ENCODE assay signal across 7 mouse cellular contexts in the genomic region with DNA sequence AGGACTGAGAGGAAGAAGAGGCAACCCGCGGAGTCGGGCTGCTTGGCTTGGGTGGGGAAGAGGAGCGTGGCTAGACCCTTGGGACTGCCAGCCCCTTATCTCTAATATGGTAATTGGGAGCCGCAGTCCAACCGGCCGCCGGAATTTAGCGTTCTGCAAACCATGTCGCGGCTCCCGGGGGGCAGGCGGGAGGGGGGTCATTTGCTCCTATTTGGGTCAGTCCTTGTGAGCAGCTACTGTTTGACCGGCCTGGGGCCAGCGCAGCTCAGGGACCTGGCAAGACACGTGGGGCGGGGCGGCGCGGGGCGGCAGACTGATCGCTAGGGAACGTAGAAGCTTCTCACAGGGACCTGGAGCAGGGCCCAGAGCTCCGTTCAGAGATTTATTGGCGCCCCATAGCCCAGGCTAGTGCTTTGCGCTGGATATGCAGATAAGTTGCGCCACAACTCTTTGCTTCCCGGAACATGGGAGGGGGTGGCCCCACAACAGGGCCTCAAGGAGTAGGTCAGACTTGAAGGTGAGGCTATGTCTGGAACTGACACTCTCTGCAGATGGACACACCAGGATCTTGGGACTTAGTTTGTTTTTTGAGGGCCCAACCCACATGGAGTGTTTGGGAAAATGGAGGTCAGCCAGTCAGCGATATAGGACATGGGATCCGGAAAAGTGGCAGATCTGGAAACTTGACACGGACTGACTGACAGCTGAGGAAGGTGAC. TPM values are rescaled to one million over a fixed set of nuclear protein-coding genes. Genes with fewer than 3 reads are reported as not detected.
DNase-seq lines count a peak whose midpoint lies in the region; ATAC-seq lines count a peak whose summit lies in the region.

No protein-coding gene starts in this region.

- WGBS in embryonic facial prominence, embryonic 10.5 days, result 2% methylated on average over 31 of the region's 31 CpGs
- WGBS in intestine, embryonic 16.5 days, result under 1% methylated on average over 31 of the region's 31 CpGs
- 3% methylated on average over 31 of the region's 31 CpGs for WGBS in limb, embryonic 12.5 days
- 3% methylated on average over 31 of the region's 31 CpGs for WGBS in midbrain, embryonic 12.5 days

- peak overlapping the region; percentile 80 for H3K4me2 ChIP-seq in intestine, embryonic 16.5 days (ENCODE audit: low read depth, low read length)
- peak overlapping the region; percentile 96 for H3K4me2 ChIP-seq in limb, embryonic 12.5 days
- H3K4me2 ChIP-seq in midbrain, embryonic 12.5 days (replicated peaks), result peak overlapping the region; percentile 83

- peak; percentile 91 for DNase-seq in adrenal gland, adult 8-10 months
- peak; percentile 69 for DNase-seq in embryonic facial prominence, embryonic 10.5 days (ENCODE audit: low spot score)
- peak; percentile 38 for DNase-seq in spleen, adult 12 weeks (ENCODE audit: low spot score)

- peaks cover 32% of the 10 kb centered on the region for H3K4me1 ChIP-seq in embryonic facial prominence, embryonic 10.5 days
- peaks cover 50% of the 10 kb centered on the region for H3K4me1 ChIP-seq in intestine, embryonic 16.5 days (ENCODE audit: control insufficient read depth, insufficient read depth, low read length)
- H3K4me1 ChIP-seq in limb, embryonic 12.5 days (replicated peaks), result peaks cover 19% of the 10 kb centered on the region
- H3K4me1 ChIP-seq in midbrain, embryonic 12.5 days, result peaks cover 23% of the 10 kb centered on the region

- H3K9ac ChIP-seq in intestine, embryonic 16.5 days (ENCODE audit: low read depth, low read length), result peak overlapping the region; percentile 75
- H3K9ac ChIP-seq in limb, embryonic 12.5 days (replicated peaks), result peak overlapping the region; percentile 78
- H3K9ac ChIP-seq in midbrain, embryonic 12.5 days (replicated peaks), result peak overlapping the region; percentile 56

- no peaks in the 10 kb centered on the region for H3K27me3 ChIP-seq in embryonic facial prominence, embryonic 10.5 days (replicated peaks; ENCODE audit: low read depth, poor library complexity, severe bottlenecking)
- H3K27me3 ChIP-seq in intestine, embryonic 16.5 days (replicated peaks; ENCODE audit: control insufficient read depth, insufficient read depth, low read length), result no peaks in the 10 kb centered on the region
- H3K27me3 ChIP-seq in limb, embryonic 12.5 days, result no peaks in the 10 kb centered on the region
- H3K27me3 ChIP-seq in midbrain, embryonic 12.5 days, result no peaks in the 10 kb centered on the region

- H3K9me3 ChIP-seq in embryonic facial prominence, embryonic 10.5 days, result no peaks in the 10 kb centered on the region
- H3K9me3 ChIP-seq in intestine, embryonic 16.5 days (ENCODE audit: control insufficient read depth, low read length), result no peaks in the 10 kb centered on the region
- no peaks in the 10 kb centered on the region for H3K9me3 ChIP-seq in limb, embryonic 12.5 days
- H3K9me3 ChIP-seq in midbrain, embryonic 12.5 days, result no peaks in the 10 kb centered on the region

- peak overlapping the region; percentile 93 for H3K27ac ChIP-seq in embryonic facial prominence, embryonic 10.5 days (replicated peaks)
- peak overlapping the region; percentile 98 for H3K27ac ChIP-seq in intestine, embryonic 16.5 days (ENCODE audit: low read length)
- H3K27ac ChIP-seq in limb, embryonic 12.5 days, result peak overlapping the region; percentile 97
- H3K27ac ChIP-seq in midbrain, embryonic 12.5 days (replicated peaks), result peak overlapping the region; percentile 98

- peaks cover 45% of the 10 kb centered on the region for H3K36me3 ChIP-seq in embryonic facial prominence, embryonic 10.5 days (replicated peaks)
- H3K36me3 ChIP-seq in intestine, embryonic 16.5 days (ENCODE audit: control insufficient read depth, insufficient read depth, low read length), result peaks cover 24% of the 10 kb centered on the region
- H3K36me3 ChIP-seq in limb, embryonic 12.5 days, result peaks cover 37% of the 10 kb centered on the region
- peaks cover 7% of the 10 kb centered on the region for H3K36me3 ChIP-seq in midbrain, embryonic 12.5 days

- peak; percentile 18; the same call in 1 of the 2 replicates for ATAC-seq in granulocyte monocyte progenitor cell, adult 5-6 weeks (replicated peaks; ENCODE audit: poor library complexity, severe bottlenecking)
- ATAC-seq in intestine, embryonic 16.5 days, result peak; percentile 72
- ATAC-seq in limb, embryonic 12.5 days (ENCODE audit: insufficient number of reproducible peaks, insufficient read depth, low FRiP score, low TSS enrichment, low read depth), result peak; percentile 3; the same call in 1 of the 2 replicates
- ATAC-seq in midbrain, embryonic 12.5 days (ENCODE audit: low FRiP score, low read depth), result peak; percentile 44

- H3K4me3 ChIP-seq in embryonic facial prominence, embryonic 10.5 days, result peak overlapping the region; percentile 70
- peak overlapping the region; percentile 67 for H3K4me3 ChIP-seq in intestine, embryonic 16.5 days (ENCODE audit: low read length)
- H3K4me3 ChIP-seq in limb, embryonic 12.5 days (replicated peaks), result peak overlapping the region; percentile 63
- H3K4me3 ChIP-seq in midbrain, embryonic 12.5 days, result peak overlapping the region; percentile 60

RNA-seq across cellular contexts. Expression of a gene that starts 9.9 kb away (rescaled TPM):
- total RNA-seq in adrenal gland, adult 8-10 months (2022), result 10 to 100 TPM; 55.6 to 66.1 (median 63.4) TPM
- 26.9 and 27.5 TPM in 2 replicates for polyA plus RNA-seq in embryonic facial prominence, embryonic 10.5 days (2016; fragmentation: Nextera tagmentation; extraction: Ambion mirVana)
- 15.0 and 18.5 TPM in 2 replicates for total RNA-seq in granulocyte monocyte progenitor cell, adult 5-6 weeks (2014; fragmentation: Nextera tagmentation)
- total RNA-seq in granulocyte monocyte progenitor cell, adult 5-6 weeks (2017), result 14.9 and 15.8 TPM in 2 replicates
- polyA plus RNA-seq in intestine, embryonic 16.5 days (2015; fragmentation: Nextera tagmentation; extraction: Ambion mirVana), result 20.6 and 21.1 TPM in 2 replicates
- 23.8 and 27.9 TPM in 2 replicates for polyA plus RNA-seq in limb, embryonic 12.5 days (2016; fragmentation: Nextera tagmentation; extraction: Ambion mirVana)
- 37.7 and 38.3 TPM in 2 replicates for polyA plus RNA-seq in midbrain, embryonic 12.5 days (2016; fragmentation: Nextera tagmentation; extraction: Ambion mirVana)

RNA-seq across cellular contexts. Expression of a gene that starts 10.5 kb away (rescaled TPM):
- total RNA-seq in adrenal gland, adult 8-10 months (2022), result 10 to 100 TPM; 49.9 to 63.1 (median 56.6) TPM
- polyA plus RNA-seq in embryonic facial prominence, embryonic 10.5 days (2016; fragmentation: Nextera tagmentation; extraction: Ambion mirVana), result 53.4 and 55.1 TPM in 2 replicates
- total RNA-seq in granulocyte monocyte progenitor cell, adult 5-6 weeks (2014; fragmentation: Nextera tagmentation), result 26.7 and 34.5 TPM in 2 replicates
- total RNA-seq in granulocyte monocyte progenitor cell, adult 5-6 weeks (2017), result 48.8 and 69.0 TPM in 2 replicates
- polyA plus RNA-seq in intestine, embryonic 16.5 days (2015; fragmentation: Nextera tagmentation; extraction: Ambion mirVana), result 77.7 and 80.5 TPM in 2 replicates
- 67.3 and 68.2 TPM in 2 replicates for polyA plus RNA-seq in limb, embryonic 12.5 days (2016; fragmentation: Nextera tagmentation; extraction: Ambion mirVana)
- polyA plus RNA-seq in midbrain, embryonic 12.5 days (2016; fragmentation: Nextera tagmentation; extraction: Ambion mirVana), result 67.6 and 69.0 TPM in 2 replicates

RNA-seq across cellular contexts. Expression of a gene that starts 17.8 kb away (rescaled TPM):
- total RNA-seq in adrenal gland, adult 8-10 months (2022), result under 1 TPM in 2 of 4 experiments, not detected in 2; 0.14 to 0.24 TPM
- 0.23 TPM in 1 of 2 replicates, not detected in the other for polyA plus RNA-seq in embryonic facial prominence, embryonic 10.5 days (2016; fragmentation: Nextera tagmentation; extraction: Ambion mirVana)
- total RNA-seq in granulocyte monocyte progenitor cell, adult 5-6 weeks (2014; fragmentation: Nextera tagmentation), result not detected in 2 replicates
- total RNA-seq in granulocyte monocyte progenitor cell, adult 5-6 weeks (2017), result not detected in 2 replicates
- 0.45 and 0.48 TPM in 2 replicates for polyA plus RNA-seq in intestine, embryonic 16.5 days (2015; fragmentation: Nextera tagmentation; extraction: Ambion mirVana)
- 0.40 and 0.60 TPM in 2 replicates for polyA plus RNA-seq in limb, embryonic 12.5 days (2016; fragmentation: Nextera tagmentation; extraction: Ambion mirVana)
- 0.19 and 0.52 TPM in 2 replicates for polyA plus RNA-seq in midbrain, embryonic 12.5 days (2016; fragmentation: Nextera tagmentation; extraction: Ambion mirVana)

RNA-seq across cellular contexts. Expression of a gene that starts 22.6 kb away (rescaled TPM):
- 100 to 1,000 TPM; 153 to 231 (median 191) TPM for total RNA-seq in adrenal gland, adult 8-10 months (2022)
- polyA plus RNA-seq in embryonic facial prominence, embryonic 10.5 days (2016; fragmentation: Nextera tagmentation; extraction: Ambion mirVana), result 217 and 235 TPM in 2 replicates
- total RNA-seq in granulocyte monocyte progenitor cell, adult 5-6 weeks (2014; fragmentation: Nextera tagmentation), result 194 and 276 TPM in 2 replicates
- 94.5 and 105 TPM in 2 replicates for total RNA-seq in granulocyte monocyte progenitor cell, adult 5-6 weeks (2017)
- polyA plus RNA-seq in intestine, embryonic 16.5 days (2015; fragmentation: Nextera tagmentation; extraction: Ambion mirVana), result 57.9 and 58.2 TPM in 2 replicates
- 245 and 288 TPM in 2 replicates for polyA plus RNA-seq in limb, embryonic 12.5 days (2016; fragmentation: Nextera tagmentation; extraction: Ambion mirVana)
- 265 and 314 TPM in 2 replicates for polyA plus RNA-seq in midbrain, embryonic 12.5 days (2016; fragmentation: Nextera tagmentation; extraction: Ambion mirVana)

RNA-seq across cellular contexts. Expression of a gene that starts 24.1 kb away (rescaled TPM):
- 10 to 100 TPM; 40.1 to 83.9 (median 62.1) TPM for total RNA-seq in adrenal gland, adult 8-10 months (2022)
- polyA plus RNA-seq in embryonic facial prominence, embryonic 10.5 days (2016; fragmentation: Nextera tagmentation; extraction: Ambion mirVana), result 32.8 and 37.0 TPM in 2 replicates
- total RNA-seq in granulocyte monocyte progenitor cell, adult 5-6 weeks (2014; fragmentation: Nextera tagmentation), result 8.0 and 14.6 TPM in 2 replicates
- 7.1 and 10.9 TPM in 2 replicates for total RNA-seq in granulocyte monocyte progenitor cell, adult 5-6 weeks (2017)
- 198 and 222 TPM in 2 replicates for polyA plus RNA-seq in intestine, embryonic 16.5 days (2015; fragmentation: Nextera tagmentation; extraction: Ambion mirVana)
- polyA plus RNA-seq in limb, embryonic 12.5 days (2016; fragmentation: Nextera tagmentation; extraction: Ambion mirVana), result 41.4 and 41.7 TPM in 2 replicates
- polyA plus RNA-seq in midbrain, embryonic 12.5 days (2016; fragmentation: Nextera tagmentation; extraction: Ambion mirVana), result 21.6 and 22.5 TPM in 2 replicates

Comparison
In these comparisons a context has a peak if more than half of its experiments do, and no peak if none do; other contexts are left out.
1. Peak in every context shown above with its lines: DNase-seq, ATAC-seq, H3K4me3 ChIP-seq and H3K27ac ChIP-seq.
2. DNase-seq: peak in every context shown above with its lines; median percentile 91 in adrenal gland, adult 8-10 months; 69 in embryonic facial prominence, embryonic 10.5 days; 38 in spleen, adult 12 weeks.
3. ATAC-seq: peak in every context shown above with its lines; median percentile 72 in intestine, embryonic 16.5 days; 44 in midbrain, embryonic 12.5 days; 18 in granulocyte monocyte progenitor cell, adult 5-6 weeks; 3 in limb, embryonic 12.5 days.